Comparison of ENCODE assay signal across 8 mouse cellular contexts in the genomic region with DNA sequence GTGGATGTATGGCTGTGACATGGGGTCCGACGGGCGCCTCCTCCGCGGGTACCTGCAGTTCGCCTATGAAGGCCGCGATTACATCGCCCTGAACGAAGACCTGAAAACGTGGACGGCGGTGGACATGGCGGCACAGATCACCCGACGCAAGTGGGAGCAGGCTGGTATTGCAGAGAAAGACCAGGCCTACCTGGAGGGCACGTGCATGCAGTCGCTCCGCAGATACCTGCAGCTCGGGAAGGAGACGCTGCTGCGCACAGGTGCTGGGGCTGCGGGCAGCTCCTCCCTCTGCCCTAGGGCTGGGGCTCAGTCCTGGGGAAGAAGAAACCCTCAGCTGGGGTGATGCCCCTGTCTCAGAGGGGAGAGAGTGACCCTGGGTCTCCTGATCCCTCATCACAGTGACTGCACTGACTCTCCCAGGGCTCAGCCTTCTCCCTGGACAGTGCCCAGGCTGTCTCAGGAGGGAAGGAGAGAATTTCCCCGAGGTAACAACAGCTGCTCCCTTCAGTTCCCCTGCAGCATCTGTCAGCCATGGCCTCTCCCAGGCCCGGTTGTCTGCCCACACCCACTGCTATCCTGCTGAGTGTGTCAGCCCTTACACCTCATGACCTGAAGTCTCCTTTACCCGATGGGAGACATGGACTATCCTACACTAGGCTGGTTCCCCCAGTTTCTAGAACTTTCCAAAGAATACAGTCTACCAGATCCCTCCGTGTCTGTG. TPM values are rescaled to one million over a fixed set of nuclear protein-coding genes. Genes with fewer than 3 reads are reported as not detected.
A peak's percentile ranks its signal among the peaks of the same experiment; 100 is the strongest.
DNase-seq lines count a peak whose midpoint lies in the region; ATAC-seq and TF ChIP-seq lines count a peak whose summit lies in the region.
"Not testable (repeated sequence)": the region's sequence is repeated elsewhere in the genome, so short reads cannot be mapped to it uniquely, and the experiment has no call there.

No protein-coding gene starts in this region.

- WGBS in embryonic facial prominence, embryonic 13.5 days = 39% methylated on average over 27 of the region's 27 CpGs
- 34% methylated on average over 27 of the region's 27 CpGs for WGBS in heart, embryonic 12.5 days
- whole genome bisulfite sequencing in limb, embryonic 13.5 days = 45% methylated on average over 27 of the region's 27 CpGs
- 46% methylated on average over 27 of the region's 27 CpGs for WGBS in midbrain, embryonic 10.5 days
- 47% methylated on average over 26 of the region's 27 CpGs for WGBS in neural tube, embryonic 11.5 days
- 53% methylated on average over 23 of the region's 27 CpGs for whole genome bisulfite sequencing in stomach, postnatal 0 days

- H3K4me3 ChIP-seq in ES-Bruce4 (ENCODE audit: low read depth, low read length) = peak overlapping the region; percentile 22; the same call in 1 of the 2 replicates
- not testable (repeated sequence) for H3K4me3 ChIP-seq in embryonic facial prominence, embryonic 13.5 days; neural tube, embryonic 11.5 days (ENCODE audit: low read depth, low read length); stomach, postnatal 0 days (ENCODE audit: low read depth, low read length)
- H3K4me3 ChIP-seq in heart, embryonic 12.5 days = peak overlapping the region; percentile 50; the same call in 1 of the 2 replicates
- H3K4me3 ChIP-seq in limb, embryonic 13.5 days = peak overlapping the region; percentile 51; the same call in 1 of the 2 replicates
- H3K4me3 ChIP-seq in midbrain, embryonic 10.5 days = peak overlapping the region; percentile 58

- H3K4me2 ChIP-seq in embryonic facial prominence, embryonic 13.5 days = peak overlapping the region; percentile 18; the same call in 1 of the 2 replicates
- H3K4me2 ChIP-seq in heart, embryonic 12.5 days = peak overlapping the region; percentile 86; the same call in 1 of the 2 replicates
- peak overlapping the region; percentile 91 for H3K4me2 ChIP-seq in limb, embryonic 13.5 days (replicated peaks)
- H3K4me2 ChIP-seq in neural tube, embryonic 11.5 days (ENCODE audit: low read depth); stomach, postnatal 0 days (replicated peaks; ENCODE audit: low read depth): not testable (repeated sequence)

- not testable (repeated sequence) for H3K27ac ChIP-seq in ES-Bruce4 (ENCODE audit: insufficient read depth, low read length); embryonic facial prominence, embryonic 13.5 days; heart, embryonic 12.5 days (ENCODE audit: poor library complexity, severe bottlenecking); limb, embryonic 13.5 days; midbrain, embryonic 10.5 days (replicated peaks); neural tube, embryonic 11.5 days (ENCODE audit: low read depth, low read length); stomach, postnatal 0 days (replicated peaks)

- not testable (repeated sequence) for H3K36me3 ChIP-seq in ES-Bruce4 (ENCODE audit: control insufficient read depth, insufficient read depth, low read length, poor library complexity, severe bottlenecking); embryonic facial prominence, embryonic 13.5 days; heart, embryonic 12.5 days; limb, embryonic 13.5 days; midbrain, embryonic 10.5 days; neural tube, embryonic 11.5 days (ENCODE audit: control insufficient read depth, insufficient read depth, low read length); stomach, postnatal 0 days (ENCODE audit: control insufficient read depth, insufficient read depth, low read length)

- ATAC-seq in embryonic facial prominence, embryonic 13.5 days (ENCODE audit: insufficient number of reproducible peaks, insufficient read depth, low FRiP score, low TSS enrichment, low read depth); heart, embryonic 12.5 days (ENCODE audit: insufficient number of reproducible peaks, low FRiP score); limb, embryonic 13.5 days (ENCODE audit: low FRiP score, low read depth); neural tube, embryonic 11.5 days (ENCODE audit: insufficient read depth, low FRiP score, low TSS enrichment); stomach, postnatal 0 days (ENCODE audit: low FRiP score, low TSS enrichment): not testable (repeated sequence)

- not testable (repeated sequence) for H3K27me3 ChIP-seq in ES-Bruce4 (ENCODE audit: control insufficient read depth, insufficient read depth, low read length, poor library complexity, severe bottlenecking); neural tube, embryonic 11.5 days (ENCODE audit: control insufficient read depth, insufficient read depth, low read length); stomach, postnatal 0 days (ENCODE audit: control insufficient read depth, insufficient read depth, low read length)
- peaks cover 25% of the 10 kb centered on the region for H3K27me3 ChIP-seq in embryonic facial prominence, embryonic 13.5 days
- peaks cover 45% of the 10 kb centered on the region for H3K27me3 ChIP-seq in heart, embryonic 12.5 days (replicated peaks)
- H3K27me3 ChIP-seq in limb, embryonic 13.5 days = peaks cover 15% of the 10 kb centered on the region
- H3K27me3 ChIP-seq in midbrain, embryonic 10.5 days (ENCODE audit: low read depth, poor library complexity, severe bottlenecking) = peaks cover 35% of the 10 kb centered on the region

- not testable (repeated sequence) for H3K9me3 ChIP-seq in ES-Bruce4 (replicated peaks; ENCODE audit: control insufficient read depth, insufficient read depth, low read length, poor library complexity, severe bottlenecking); embryonic facial prominence, embryonic 13.5 days; heart, embryonic 12.5 days (replicated peaks); limb, embryonic 13.5 days; midbrain, embryonic 10.5 days (replicated peaks); neural tube, embryonic 11.5 days (ENCODE audit: control insufficient read depth, low read length); stomach, postnatal 0 days (ENCODE audit: control insufficient read depth, low read length)

- H3K4me1 ChIP-seq in ES-Bruce4 (ENCODE audit: control insufficient read depth, insufficient read depth, low read length); embryonic facial prominence, embryonic 13.5 days; heart, embryonic 12.5 days (replicated peaks); limb, embryonic 13.5 days; neural tube, embryonic 11.5 days (ENCODE audit: control insufficient read depth, insufficient read depth, low read length); stomach, postnatal 0 days (replicated peaks; ENCODE audit: control insufficient read depth, insufficient read depth): not testable (repeated sequence)
- H3K4me1 ChIP-seq in midbrain, embryonic 10.5 days = peaks cover 14% of the 10 kb centered on the region

- not testable (repeated sequence) for TF ChIP-seq EP300 in ES-Bruce4 (IDR thresholded peaks at IDR 0.05; ENCODE audit: insufficient read depth, low read depth, low read length); stomach, postnatal 0 days (optimal IDR thresholded peaks at IDR 0.05)

- not testable (repeated sequence) for TF ChIP-seq CTCF in ES-Bruce4 (IDR thresholded peaks at IDR 0.05; ENCODE audit: low read depth, low read length); stomach, postnatal 0 days (IDR thresholded peaks at IDR 0.05; ENCODE audit: low read depth)

- TF ChIP-seq POLR2A in ES-Bruce4 (IDR thresholded peaks at IDR 0.05; ENCODE audit: insufficient read depth, low read length) = not testable (repeated sequence)

- DNase-seq in induced T-regulatory cell, adult 2 months (ENCODE audit: low read depth) = peak; percentile 60
- DNase-seq in midbrain, embryonic 10.5 days (ENCODE audit: low spot score) = peak; percentile 25
- peak; percentile 14 for DNase-seq in neural tube, embryonic 11.5 days (ENCODE audit: low spot score)
- peak; percentile 23 for DNase-seq in stomach, postnatal 0 days (ENCODE audit: low spot score)

- H3K9ac ChIP-seq in ES-Bruce4 (ENCODE audit: low read depth, poor library complexity, severe bottlenecking); embryonic facial prominence, embryonic 13.5 days; heart, embryonic 12.5 days; limb, embryonic 13.5 days; neural tube, embryonic 11.5 days (ENCODE audit: low read length); stomach, postnatal 0 days (ENCODE audit: low read length): not testable (repeated sequence)

RNA-seq across cellular contexts. Expression of a gene that starts 1.1 kb away (rescaled TPM):
- polyA plus RNA-seq in ES-Bruce4 (2011; ENCODE audit: insufficient read depth, insufficient read length, low read depth, missing spikeins) = 4.9 and 5.0 TPM in 2 replicates
- polyA plus RNA-seq in embryonic facial prominence, embryonic 13.5 days (2015; fragmentation: Nextera tagmentation; extraction: Ambion mirVana) = 1.6 and 3.3 TPM in 2 replicates
- polyA plus RNA-seq in heart, embryonic 12.5 days (2016; fragmentation: Nextera tagmentation; extraction: Ambion mirVana) = 0.83 and 1.0 TPM in 2 replicates
- polyA plus RNA-seq in limb, embryonic 13.5 days (2015; fragmentation: Nextera tagmentation; extraction: Ambion mirVana) = 9.4 TPM in 2 replicates
- polyA plus RNA-seq in midbrain, embryonic 10.5 days (2016; fragmentation: Nextera tagmentation; extraction: Ambion mirVana) = 16.0 and 17.5 TPM in 2 replicates
- polyA plus RNA-seq in neural tube, embryonic 11.5 days (2014; fragmentation: Nextera tagmentation; extraction: Ambion mirVana) = 11.2 and 12.5 TPM in 2 replicates
- 0.96 and 1.2 TPM in 2 replicates for polyA plus RNA-seq in stomach, postnatal 0 days (2015; fragmentation: Nextera tagmentation; extraction: Ambion mirVana)

RNA-seq across cellular contexts. Expression of a gene that starts 15.4 kb away (rescaled TPM):
- 2.1 and 2.2 TPM in 2 replicates for polyA plus RNA-seq in ES-Bruce4 (2011; ENCODE audit: insufficient read depth, insufficient read length, low read depth, missing spikeins)
- 0.28 and 0.55 TPM in 2 replicates for polyA plus RNA-seq in embryonic facial prominence, embryonic 13.5 days (2015; fragmentation: Nextera tagmentation; extraction: Ambion mirVana)
- polyA plus RNA-seq in heart, embryonic 12.5 days (2016; fragmentation: Nextera tagmentation; extraction: Ambion mirVana) = 0.57 TPM in 1 of 2 replicates, not detected in the other
- 1.0 and 1.6 TPM in 2 replicates for polyA plus RNA-seq in limb, embryonic 13.5 days (2015; fragmentation: Nextera tagmentation; extraction: Ambion mirVana)
- polyA plus RNA-seq in midbrain, embryonic 10.5 days (2016; fragmentation: Nextera tagmentation; extraction: Ambion mirVana) = 1.5 and 1.9 TPM in 2 replicates
- polyA plus RNA-seq in neural tube, embryonic 11.5 days (2014; fragmentation: Nextera tagmentation; extraction: Ambion mirVana) = 0.99 and 1.4 TPM in 2 replicates
- 0.22 and 0.35 TPM in 2 replicates for polyA plus RNA-seq in stomach, postnatal 0 days (2015; fragmentation: Nextera tagmentation; extraction: Ambion mirVana)

RNA-seq across cellular contexts. Expression of a gene that starts 29.8 kb away (rescaled TPM):
- 0.68 and 2.0 TPM in 2 replicates for polyA plus RNA-seq in ES-Bruce4 (2011; ENCODE audit: insufficient read depth, insufficient read length, low read depth, missing spikeins)
- 0.14 and 5.4 TPM in 2 replicates for polyA plus RNA-seq in embryonic facial prominence, embryonic 13.5 days (2015; fragmentation: Nextera tagmentation; extraction: Ambion mirVana)
- 0.31 and 1.2 TPM in 2 replicates for polyA plus RNA-seq in heart, embryonic 12.5 days (2016; fragmentation: Nextera tagmentation; extraction: Ambion mirVana)
- polyA plus RNA-seq in limb, embryonic 13.5 days (2015; fragmentation: Nextera tagmentation; extraction: Ambion mirVana) = 0.32 and 1.1 TPM in 2 replicates
- polyA plus RNA-seq in midbrain, embryonic 10.5 days (2016; fragmentation: Nextera tagmentation; extraction: Ambion mirVana) = 0.22 and 0.27 TPM in 2 replicates
- 0.28 and 0.81 TPM in 2 replicates for polyA plus RNA-seq in neural tube, embryonic 11.5 days (2014; fragmentation: Nextera tagmentation; extraction: Ambion mirVana)
- 0.99 and 1.4 TPM in 2 replicates for polyA plus RNA-seq in stomach, postnatal 0 days (2015; fragmentation: Nextera tagmentation; extraction: Ambion mirVana)
